Comparison of ENCODE assay signal across 10 mouse cellular contexts in genomic region chr2:52619406-52619974, GRCm38 (mm10). TPM values are rescaled to one million over a fixed set of nuclear protein-coding genes. Genes with fewer than 3 reads are reported as not detected.
DNase-seq lines count a peak whose midpoint lies in the region; ATAC-seq and TF ChIP-seq lines count a peak whose summit lies in the region.
"Had no signal": no experiment of that assay in that cellular context is flagged by ENCODE, and none has a peak within 500 bp of the region (broad histone marks: within the 10 kb centered on the region; RNA-seq: fewer than 3 reads in every experiment).

No protein-coding gene starts in this region.

- peaks cover 3% of the 10 kb centered on the region for H3K4me1 ChIP-seq in liver, adult 2 months (ENCODE audit: control insufficient read depth, insufficient read depth, low read length)
- peaks cover 18% of the 10 kb centered on the region for H3K4me1 ChIP-seq in limb, embryonic 10.5 days

- WGBS in liver, adult 2 months = 16% methylated on average over 17 of the region's 17 CpGs
- 50% methylated on average over 17 of the region's 17 CpGs for whole genome bisulfite sequencing in limb, embryonic 10.5 days

- no peak overlapping the region for H3K27ac ChIP-seq in liver, adult 2 months (replicated peaks; ENCODE audit: insufficient read depth, low read depth, low read length)
- no peak overlapping the region for H3K27ac ChIP-seq in limb, embryonic 10.5 days
- H3K27ac ChIP-seq: left cerebral cortex, adult 2 months had no signal

- no peaks in the 10 kb centered on the region for H3K9me3 ChIP-seq in limb, embryonic 10.5 days (replicated peaks)

- H3K36me3 ChIP-seq in liver, adult 2 months (ENCODE audit: control insufficient read depth, insufficient read depth, low read length) = no peaks in the 10 kb centered on the region
- H3K36me3 ChIP-seq in limb, embryonic 10.5 days = no peaks in the 10 kb centered on the region

- no peak for DNase-seq in liver, adult 2 months (ENCODE audit: extremely low read depth, low read depth, low spot score)
- DNase-seq in liver = no peak
- DNase-seq in limb, embryonic 10.5 days (ENCODE audit: low spot score) = no peak
- no peak for DNase-seq in Muller cell, postnatal 12 days (ENCODE audit: inconsistent ontology term)
- no peak for DNase-seq in gastrocnemius, postnatal 4 days (ENCODE audit: low spot score in 2 of 2)
- DNase-seq: gastrocnemius, postnatal 10 days; thymus, adult 18-20 months had no signal

- no peak for TF ChIP-seq POLR2A in liver, adult 2 months (IDR thresholded peaks at IDR 0.05; ENCODE audit: extremely low read depth, insufficient read depth, low read length)

- no peaks in the 10 kb centered on the region for H3K79me2 ChIP-seq in liver, adult 2 months (ENCODE audit: control insufficient read depth, insufficient read depth, low read length)

- TF ChIP-seq CTCF in liver, adult 2 months (IDR thresholded peaks at IDR 0.05; ENCODE audit: low read depth, low read length) = no peak

- H3K9ac ChIP-seq in liver, adult 2 months (ENCODE audit: low read depth, low read length) = no peak overlapping the region

- peak overlapping the region; percentile 32 for H3K4me3 ChIP-seq in liver, adult 2 months (ENCODE audit: insufficient read depth, low read depth, low read length)
- H3K4me3 ChIP-seq in limb, embryonic 10.5 days = peak overlapping the region; percentile 37
- H3K4me3 ChIP-seq: left cerebral cortex, adult 2 months had no signal

- ATAC-seq in granulocyte monocyte progenitor cell, adult 5-6 weeks (replicated peaks; ENCODE audit: poor library complexity, severe bottlenecking) = peak; percentile 27; the same call in 1 of the 2 replicates
- peak; percentile 39; the same call in 1 of the 2 replicates for ATAC-seq in neutrophil, adult 5-6 weeks (ENCODE audit: extremely low read depth, insufficient number of reproducible peaks, low FRiP score, poor library complexity, severe bottlenecking)

- H3K27me3 ChIP-seq in liver, adult 2 months (ENCODE audit: control insufficient read depth, insufficient read depth, low read length) = no peaks in the 10 kb centered on the region
- 0 out of 2 replicates have a peak, but pooled peaks cover 11% of the 10 kb centered on the region for H3K27me3 ChIP-seq in limb, embryonic 10.5 days (ENCODE audit: low read depth, poor library complexity, severe bottlenecking)

RNA-seq across cellular contexts. Expression of gene Cacnb4, which starts 57.1 kb away (rescaled TPM):
- total RNA-seq in liver, adult 2 months (2014; rRNA removed) = 0.13 TPM in 1 of 2 replicates, not detected in the other
- polyA plus RNA-seq in liver, adult 2 months (2012; rRNA removed) = 0.01 TPM in 1 of 2 replicates, not detected in the other
- not detected in 2 replicates for total RNA-seq in granulocyte monocyte progenitor cell, adult 5-6 weeks (2014; fragmentation: Nextera tagmentation)
- not detected in 2 replicates for total RNA-seq in granulocyte monocyte progenitor cell, adult 5-6 weeks (2017)
- polyA plus RNA-seq in limb, embryonic 10.5 days (2016; fragmentation: Nextera tagmentation; extraction: Ambion mirVana) = 0.29 and 0.56 TPM in 2 replicates
- total RNA-seq in neutrophil, adult 5-6 weeks (2017) = under 0.01 and 0.12 TPM in 2 replicates
- total RNA-seq in gastrocnemius, postnatal 4 days (2021) = under 1 TPM; 0.31 to 0.32 TPM
